Mouse (Mus musculus) MEL-GATA-1-ER (cell line): ENCODE measurements around the gene Dusp10.

ENCODE experiments used
- DNase-seq: peaks from one replicate; pipeline ENCODE4 v3.0.0-alpha.2; 2012; ENCODE audit warnings: low read depth; ENCODE audit errors: extremely low read depth

Gene Dusp10

DNA sequence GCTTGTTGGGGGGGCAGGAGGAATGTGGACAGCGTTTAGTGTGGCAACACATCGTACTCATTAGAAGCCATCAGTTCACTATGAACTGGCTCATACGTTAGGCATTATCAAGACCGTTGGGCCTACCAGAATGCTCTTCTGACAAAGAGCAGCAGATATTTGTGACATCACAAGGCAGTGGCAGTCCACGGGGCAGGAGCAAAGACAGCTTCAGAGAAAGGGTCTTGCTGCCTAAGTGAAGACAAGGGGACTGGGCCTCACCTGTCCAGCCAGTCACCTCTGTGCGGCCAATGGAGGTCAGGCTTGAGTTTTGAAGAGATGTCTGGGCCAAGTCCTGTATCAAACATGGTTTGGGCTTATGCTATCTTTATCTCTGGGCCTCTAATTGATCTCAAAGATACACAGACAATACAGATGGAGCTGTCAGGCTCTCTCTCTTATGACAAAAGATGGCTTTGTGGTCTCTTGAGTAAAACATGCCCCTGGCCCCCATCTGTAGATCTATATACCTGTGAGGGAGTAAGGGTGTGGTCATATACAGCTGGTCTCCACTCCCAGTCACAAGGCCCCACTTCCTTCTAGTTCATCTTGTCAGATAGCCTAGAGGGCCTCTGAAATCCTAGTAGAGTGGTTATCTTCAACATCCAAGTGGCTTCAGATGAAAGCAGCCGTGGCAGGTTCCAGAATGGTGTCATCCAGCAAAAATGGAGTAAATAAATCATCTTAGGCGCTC lies 17.1 kb downstream of the Dusp10 start:
- no peak for DNase-seq

DNA sequence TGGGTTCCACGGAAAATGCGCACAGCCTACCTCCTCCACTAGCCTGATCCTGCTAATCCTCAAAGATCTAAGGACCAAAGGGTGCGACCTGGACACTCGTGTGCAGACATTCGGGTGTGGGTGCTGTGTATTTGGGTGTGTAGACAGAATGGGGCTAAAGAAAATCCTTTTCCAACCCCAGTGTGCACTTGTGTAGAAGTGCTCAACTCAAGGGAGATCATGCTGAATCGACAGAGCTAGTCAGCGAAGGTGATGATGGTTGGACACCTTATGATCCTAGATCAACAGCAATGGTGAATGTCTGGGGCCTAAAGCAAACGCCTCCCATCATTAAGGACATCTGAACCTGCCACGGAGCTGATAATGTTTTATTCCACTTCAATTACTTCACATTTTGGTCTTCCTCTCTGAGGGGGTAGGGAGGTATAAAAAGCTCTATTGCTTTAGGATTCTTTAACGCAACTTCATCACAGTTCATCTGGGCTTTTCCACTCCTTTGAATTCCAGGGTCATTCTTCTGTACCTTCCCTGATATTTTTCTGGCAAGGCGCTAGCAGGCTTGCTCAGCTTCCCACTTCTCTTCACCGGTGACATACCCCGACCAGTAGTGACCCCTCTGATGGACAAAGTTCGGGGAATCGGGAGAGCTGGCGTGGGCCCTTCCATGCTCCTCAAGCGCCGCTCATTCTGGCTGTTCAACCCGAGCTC lies 19.7 kb downstream of the Dusp10 start:
- no peak for DNase-seq

DNA sequence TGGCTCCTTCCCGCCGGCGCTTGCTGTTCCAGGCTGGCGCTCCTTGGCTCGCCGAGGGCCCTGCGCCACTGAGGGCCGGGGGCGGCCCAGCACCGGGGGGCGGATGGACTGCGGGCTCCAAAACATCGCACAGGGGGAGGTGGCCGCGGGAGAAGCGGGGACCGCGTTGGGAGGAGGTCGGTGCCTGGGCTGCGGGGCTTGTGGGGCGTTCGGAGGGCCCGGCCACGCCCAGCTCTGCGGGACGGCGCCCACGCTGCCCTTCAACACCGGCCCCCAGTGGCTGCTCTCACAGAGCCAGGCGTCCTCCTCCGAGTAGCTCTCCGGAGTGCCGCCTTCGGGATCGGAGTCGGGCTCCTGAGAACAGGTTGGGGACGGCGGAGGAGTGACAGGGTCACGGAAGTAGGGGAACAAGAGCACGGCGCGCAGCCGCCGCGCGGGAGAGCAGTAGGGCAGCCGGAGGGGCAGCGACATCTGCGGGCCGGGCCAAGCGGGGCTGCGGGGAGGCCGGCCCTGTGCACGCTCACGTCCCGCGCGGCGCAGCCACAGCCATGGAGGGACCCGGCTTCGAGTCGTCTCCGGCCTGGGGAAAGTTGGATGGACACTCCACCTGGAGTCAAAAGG lies 20.4 kb downstream of the Dusp10 start:
- no peak for DNase-seq

DNA sequence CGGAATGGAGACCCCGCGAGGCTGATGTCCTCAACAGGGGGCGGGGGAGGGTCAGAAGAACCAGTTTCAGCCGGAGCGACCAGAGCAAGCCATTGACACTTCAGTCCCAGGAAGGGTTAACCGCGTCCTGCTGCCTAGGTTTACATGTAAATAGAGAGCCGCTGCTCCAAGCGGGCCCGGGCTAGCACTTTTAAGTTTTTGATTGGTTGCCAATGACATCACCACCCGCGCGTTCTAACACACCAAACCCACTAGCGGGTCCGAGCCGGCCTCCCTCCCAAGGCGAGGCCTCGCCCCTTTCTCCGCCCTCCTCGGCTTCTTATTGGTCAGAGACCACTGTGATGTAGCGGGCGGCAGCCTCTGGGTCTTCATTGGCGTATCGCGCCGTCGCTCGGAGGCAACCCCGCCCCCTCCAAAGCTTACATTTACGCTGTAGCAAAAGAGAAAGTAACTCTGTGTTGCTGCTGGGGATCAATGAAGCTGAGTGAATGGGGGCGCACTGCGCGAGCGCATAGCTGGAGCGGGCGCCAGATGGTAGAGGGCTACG lies 21.0 kb downstream of the Dusp10 start, which contains the start of gene 1700056E22Rik:
Gene 1700056E22Rik (minus strand): TSS at position 291 of the 547 bp plus-strand sequence.
- DNase-seq: peak; percentile 97

DNA sequence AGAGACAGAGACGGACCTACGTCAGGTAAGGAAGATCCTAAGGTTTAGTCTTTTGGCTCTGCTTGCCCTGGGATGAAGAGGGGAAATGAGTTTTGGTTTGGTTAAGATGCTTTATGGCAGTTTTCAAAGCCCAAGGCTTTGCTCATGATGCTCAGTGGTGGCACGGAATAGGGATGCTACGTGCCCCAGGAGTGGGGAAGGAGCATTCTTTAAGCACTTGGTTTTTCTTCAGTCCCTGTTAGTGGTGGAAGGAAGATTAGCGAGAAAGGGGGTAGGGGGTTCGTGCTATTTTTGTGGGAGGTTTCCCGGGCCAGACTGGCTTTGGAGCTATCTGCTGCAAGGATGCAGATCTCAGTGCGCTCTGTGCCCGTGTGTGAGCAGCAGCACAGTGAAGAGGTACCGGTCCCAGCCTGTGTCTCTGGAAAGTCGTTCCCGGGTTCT lies 21.7 kb downstream of the Dusp10 start:
- DNase-seq: peak; percentile 51

DNA sequence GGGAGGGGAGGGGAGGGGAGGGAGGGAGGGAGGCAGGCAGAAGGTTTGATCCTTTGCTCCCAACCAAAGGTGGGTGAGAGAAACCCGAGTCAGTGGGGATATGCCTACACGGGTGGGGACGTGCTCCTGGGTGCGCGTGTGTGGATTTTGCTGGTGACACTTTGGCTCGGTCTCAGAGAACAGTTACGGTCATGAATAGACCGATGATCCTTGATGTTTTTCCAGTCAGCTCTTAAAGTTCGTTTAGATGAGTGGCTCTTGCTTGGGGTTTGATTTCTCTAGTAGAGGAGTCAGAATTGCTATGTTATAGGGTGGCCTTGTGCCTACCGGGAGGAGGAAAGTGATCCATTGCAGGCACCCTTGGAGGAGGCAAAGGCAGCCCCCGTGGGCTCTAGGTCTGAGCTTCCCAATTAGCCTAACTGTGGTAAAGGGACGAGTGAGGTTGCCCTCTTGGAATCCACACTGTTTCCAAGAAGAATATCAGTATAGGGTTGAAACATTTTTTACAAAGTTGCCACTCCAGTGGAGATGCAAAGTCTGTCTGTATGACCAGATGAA lies 22.3 kb downstream of the Dusp10 start:
- DNase-seq: no peak

DNA sequence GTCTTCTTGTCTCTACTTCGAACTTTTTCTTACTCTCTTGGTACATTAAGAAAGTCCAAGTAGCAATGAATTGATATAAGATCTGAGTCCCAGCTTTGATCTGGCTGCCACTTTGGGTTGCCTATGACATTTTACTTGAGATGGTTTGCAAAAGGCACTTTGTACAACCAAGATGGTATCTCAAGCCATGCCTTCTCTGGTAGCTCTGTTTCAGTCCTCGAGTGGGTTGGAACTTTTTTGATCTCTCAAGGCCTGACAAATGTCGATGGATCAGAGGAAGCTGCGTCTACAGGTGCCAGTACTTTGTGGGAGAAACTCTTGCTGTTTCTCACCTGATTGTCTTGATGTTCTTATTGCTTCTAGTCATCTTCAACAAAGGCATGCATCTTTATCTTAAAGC lies 24.7 kb downstream of the Dusp10 start:
- no peak for DNase-seq

DNA sequence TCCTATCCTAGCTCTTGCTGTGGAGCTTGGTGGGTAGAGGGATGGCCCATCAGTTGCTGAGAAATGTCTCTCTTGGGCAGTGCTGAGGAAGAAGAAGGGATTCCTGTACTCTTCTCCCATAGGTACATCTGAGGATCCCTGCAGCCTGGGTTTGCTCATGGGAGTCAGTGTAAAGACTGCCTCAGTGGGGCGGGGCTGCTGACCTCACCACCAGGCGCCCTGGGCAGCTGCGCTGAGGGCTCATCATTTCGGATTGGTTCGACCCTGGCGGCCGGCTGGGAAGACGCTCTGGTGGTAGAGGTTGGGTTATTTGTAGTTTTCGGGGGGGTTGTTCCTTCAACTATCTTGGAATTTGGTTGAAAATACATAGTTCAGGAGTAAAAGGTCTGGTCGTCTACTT lies 26.2 kb downstream of the Dusp10 start:
- no peak for DNase-seq

DNA sequence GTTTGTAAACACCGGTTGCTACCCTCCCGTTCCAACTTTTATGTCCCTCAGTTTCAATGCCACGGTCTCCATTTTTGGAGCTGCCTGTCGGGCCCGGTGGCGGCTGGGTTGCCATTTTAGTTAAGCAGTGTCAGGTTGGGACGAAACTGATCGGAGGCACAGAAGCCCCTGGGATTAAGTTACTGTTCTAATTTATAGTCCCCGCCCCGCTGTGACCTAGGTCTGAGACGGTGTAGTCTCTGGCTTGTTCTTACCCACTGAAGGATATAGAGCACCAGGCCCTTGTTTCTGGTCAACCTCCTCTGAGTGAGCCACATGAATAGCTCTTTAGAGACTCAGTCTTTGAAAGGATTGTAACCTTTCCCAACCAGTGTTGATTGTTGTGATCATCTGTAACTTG lies 27.1 kb downstream of the Dusp10 start:
- DNase-seq: no peak

DNA sequence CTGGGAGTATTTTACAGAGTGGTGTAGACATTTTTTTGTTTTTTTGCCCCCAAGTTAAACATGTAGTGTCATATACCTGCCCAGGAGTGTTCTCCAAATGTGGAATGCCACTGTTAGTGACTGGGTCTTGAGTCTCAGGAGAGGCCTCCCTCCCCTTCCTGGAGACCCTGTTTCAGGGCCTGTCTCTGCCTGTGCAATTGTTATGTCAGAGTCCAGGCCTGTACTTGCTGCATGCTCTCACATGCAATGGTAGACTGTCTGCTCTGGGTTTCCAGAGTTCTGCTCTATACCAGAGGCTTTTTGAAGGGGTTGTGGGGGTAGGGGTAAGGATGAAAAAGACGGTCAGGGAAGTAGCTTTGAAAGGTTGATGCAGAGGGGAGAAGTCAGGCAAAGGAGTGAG lies 27.8 kb downstream of the Dusp10 start:
- DNase-seq: no peak

DNA sequence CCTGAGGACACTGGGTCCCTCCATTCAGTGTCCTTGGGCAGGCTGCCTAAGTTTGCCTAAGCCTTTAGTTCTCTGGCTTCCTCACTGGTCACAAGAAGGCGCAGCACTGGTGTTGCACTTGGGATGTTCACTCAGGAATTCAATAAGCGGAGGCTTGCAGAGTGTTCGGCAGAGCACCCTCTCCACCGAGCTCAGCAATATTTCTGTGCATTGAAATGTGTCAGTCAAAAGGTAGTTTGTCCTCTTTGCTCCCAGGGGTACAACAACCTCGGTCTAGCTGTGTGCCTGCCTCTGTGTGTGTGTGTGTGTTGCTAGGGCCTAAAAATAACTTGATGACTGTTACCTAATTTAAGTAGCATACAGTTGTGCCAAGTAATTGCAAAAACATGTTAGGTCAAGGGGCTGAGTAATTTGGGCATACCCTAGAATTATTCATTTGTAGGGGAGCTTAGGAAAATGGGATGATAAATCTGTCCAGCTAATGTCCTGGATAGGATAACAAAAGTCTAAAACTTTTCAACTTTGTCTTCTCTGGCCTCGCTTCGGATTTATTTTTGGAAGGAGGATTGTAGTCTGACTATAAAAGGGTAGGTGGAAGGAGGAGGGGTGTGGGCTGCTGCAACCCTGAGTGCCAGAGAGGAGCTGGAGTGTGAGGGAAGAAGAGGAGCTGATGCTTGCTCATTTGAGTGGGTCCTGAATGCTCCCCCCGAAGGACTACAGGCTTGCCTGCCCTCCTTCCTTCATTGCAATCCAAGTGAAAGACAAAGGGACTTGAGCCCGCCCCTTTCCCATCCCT lies 28.9 kb downstream of the Dusp10 start:
- no peak for DNase-seq

DNA sequence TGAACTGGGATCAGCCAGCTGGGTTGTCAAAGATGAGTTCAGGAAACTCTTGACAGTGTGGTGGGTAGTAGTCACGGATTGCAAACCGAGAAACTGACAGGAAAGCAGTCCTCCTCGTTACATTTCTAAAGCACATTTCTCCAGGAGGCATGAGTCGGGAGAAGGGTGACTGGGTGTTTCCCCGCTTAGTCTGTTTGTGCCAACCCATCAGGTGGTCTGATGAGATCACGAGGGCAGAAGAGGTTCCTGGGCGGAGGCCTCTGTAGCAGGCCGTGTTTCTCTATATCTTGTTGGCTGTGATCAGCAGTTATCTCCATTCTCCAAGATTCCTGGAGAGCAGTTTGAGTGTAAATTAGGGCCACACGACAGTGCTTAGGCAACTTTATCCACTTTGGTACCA lies 29.6 kb downstream of the Dusp10 start:
- DNase-seq: peak; percentile 50

DNA sequence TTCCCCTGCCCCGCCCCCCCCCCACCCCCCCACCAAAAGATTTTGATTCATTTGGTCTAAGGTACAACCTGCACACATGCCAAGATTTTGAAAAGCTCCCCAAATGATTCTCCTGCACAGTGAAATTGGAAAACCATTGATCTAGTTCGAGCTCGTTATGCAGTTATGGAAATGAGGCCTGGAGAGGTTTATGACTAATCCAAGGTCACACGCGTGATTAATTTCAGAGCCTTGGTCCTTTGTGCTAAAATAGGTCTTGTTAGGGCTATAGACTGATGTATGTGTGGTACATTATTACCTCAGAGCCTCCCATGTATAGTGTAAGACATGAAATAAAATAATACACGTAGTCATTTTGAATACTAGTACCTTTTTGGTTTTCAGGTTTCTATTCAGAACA lies 30.3 kb downstream of the Dusp10 start:
- no peak for DNase-seq

DNA sequence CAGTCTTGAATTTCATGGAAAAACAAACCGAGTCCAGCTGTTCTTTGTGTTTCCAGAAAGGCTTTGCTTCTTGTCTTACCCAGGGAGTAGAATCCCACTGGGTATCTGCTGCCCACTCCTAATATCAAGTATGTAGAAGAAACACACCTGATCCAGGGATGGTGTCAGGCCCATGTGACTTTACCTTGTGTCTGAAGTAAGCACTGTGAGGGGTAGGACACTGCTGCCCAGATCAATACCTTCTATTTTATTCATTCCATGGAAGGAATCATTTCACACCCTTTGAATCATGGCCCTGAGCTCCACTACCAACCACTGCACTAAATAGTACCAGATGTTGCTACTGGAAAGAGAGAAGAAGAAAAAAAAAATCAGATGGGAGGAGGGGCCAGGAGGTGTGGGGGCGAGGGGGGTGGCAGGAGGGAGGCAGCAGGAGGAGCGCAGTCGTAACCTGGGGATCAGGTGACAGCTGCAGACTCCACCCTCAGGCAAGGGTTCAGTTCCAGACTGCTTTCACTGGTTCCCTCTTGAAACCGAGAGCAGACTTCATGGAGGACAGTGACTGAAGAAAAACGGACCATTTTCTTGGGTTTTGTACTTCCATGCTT lies 33.1 kb downstream of the Dusp10 start:
- no peak for DNase-seq

DNA sequence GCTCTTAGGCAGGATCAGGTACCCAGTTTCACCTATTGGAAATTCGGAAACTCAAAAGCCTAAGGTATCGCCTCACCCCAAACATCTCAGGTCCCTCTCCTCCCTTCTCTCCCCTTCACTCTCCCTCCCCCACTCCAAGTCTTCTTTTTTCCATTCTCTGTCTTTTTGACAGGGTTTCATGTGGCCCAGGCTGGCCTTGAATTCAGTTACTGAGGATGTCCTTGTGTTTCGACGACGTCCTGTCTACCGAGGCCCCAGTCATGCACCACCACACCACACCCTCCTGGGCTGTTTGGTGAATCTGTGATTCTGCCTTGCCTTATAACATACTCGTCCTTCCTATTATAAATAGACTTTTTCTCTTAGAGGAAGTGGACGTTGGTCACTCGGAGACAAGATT lies 34.7 kb downstream of the Dusp10 start:
- no peak for DNase-seq

DNA sequence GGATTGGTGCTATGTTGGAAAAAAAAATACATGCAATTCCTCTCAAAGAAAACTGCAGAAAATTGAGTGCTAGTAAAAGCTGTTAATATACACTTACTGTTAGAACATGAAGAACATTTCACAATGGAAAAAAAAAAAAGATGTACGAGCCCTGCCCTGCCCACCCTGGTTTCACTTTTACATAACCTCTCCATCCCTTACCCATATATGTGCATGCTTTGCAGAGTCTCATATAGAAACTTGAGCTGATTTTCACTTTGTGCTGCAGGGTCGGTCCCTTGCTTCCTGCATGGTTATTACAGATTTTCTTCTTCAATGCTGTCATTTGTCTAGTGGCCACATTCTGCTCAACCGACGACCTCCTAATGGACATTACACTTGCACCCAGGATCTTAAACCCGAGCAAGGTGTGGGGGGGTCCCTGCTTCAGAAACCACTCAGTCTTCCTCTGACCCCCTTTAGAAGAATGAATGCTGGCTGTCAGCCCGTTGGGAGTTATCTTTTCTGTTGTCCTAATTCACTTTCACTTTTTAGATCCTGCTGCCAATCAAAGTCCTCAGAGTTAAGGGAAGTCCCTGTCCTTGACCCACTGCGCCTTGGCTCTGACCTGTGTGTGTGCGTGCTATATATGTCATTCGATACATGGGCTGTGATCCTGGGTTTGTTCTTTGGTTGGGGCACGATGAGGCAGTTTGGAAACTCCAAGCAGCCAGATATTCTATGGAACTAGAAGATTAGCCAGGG lies 35.7 kb downstream of the Dusp10 start:
- no peak for DNase-seq

DNA sequence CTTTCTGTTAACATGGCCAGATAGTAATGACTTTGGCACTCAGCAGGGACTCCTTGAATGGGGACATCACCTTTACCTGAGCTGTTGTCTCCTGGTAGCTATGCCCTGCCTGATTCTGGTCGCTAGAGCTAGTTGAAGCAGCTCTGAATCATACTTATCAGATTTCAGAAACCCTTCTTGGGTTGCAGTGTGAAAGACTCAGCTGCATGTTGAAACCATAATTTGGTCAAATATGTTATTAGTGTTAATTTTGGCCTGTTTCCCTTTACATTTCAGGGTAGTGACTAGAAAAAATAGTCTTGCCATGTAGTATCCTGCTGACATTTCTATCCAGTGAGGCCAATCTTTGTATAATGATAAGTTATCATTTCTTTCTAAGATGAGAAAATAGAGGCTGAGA lies 38.2 kb downstream of the Dusp10 start:
- DNase-seq: no peak

DNA sequence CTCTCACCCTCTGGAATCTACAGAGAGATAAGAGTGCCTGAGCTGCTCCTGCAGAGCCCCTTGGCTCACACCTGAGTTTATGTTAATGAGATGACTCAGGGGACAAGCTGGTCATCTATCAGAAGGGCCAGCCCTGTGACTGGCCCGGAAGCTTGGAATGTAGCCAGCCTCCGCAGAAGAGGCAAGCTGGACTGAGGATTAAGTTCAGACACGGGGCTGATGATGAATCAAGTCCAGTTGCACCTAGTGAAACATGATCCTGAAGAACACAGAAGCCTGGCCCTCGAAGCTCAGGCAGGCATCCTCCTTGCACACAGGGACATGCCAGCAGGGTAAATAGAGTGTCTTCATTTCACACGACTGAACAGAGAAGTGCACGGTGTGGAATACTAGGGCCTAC lies 38.7 kb downstream of the Dusp10 start:
- no peak for DNase-seq

DNA sequence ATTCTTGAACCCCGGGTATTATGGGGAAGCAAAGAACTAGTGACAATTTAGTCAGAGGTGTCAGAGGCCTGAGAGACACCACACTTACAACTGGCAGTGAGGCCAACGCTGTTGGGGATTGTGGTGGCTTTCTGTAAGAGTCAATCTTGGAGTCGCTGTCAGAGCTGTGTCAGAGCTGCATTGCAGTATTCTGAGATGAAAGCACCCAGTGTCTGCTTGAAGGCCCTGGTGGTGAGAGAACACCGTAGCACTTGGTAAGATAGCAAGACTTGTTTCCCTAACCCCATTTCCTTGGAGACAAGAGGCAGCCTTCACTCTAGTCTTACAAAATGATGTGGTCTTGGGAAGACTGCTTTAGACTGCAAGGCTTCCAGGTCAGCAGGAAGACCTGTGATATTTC lies 39.2 kb downstream of the Dusp10 start:
- DNase-seq: no peak

DNA sequence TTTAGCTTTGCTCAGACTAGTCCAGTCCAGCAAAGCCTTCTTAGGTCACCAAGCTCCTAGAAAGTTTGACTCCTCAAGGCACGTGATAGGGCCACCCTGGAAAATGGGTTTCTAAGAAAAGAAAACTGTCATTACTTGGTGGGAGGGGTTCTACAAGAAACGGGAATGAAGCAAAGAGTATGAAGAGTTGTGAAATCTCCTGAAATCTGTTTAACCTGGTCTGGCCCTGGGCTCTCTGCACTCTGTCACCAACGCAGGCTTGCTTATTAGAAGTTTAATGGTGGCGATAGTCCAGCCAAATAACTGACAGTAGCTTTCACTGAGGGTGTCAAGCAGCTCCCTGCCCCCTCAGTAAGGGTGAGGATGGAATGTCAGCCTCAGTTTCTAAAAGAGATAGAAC lies 40.0 kb downstream of the Dusp10 start:
- DNase-seq: no peak
